Mouse (Mus musculus): ENCODE results near the gene D3Ertd254e. TPM values are rescaled to one million over a fixed set of nuclear protein-coding genes. Genes with fewer than 3 reads are reported as not detected.
"Not testable (repeated sequence)": the region's sequence is repeated elsewhere in the genome, so short reads cannot be mapped to it uniquely, and the experiment has no call there.

The D3Ertd254e gene
- 1 to 10 TPM; 7.2 to 7.6 TPM for total RNA-seq (2021)
- long read RNA-seq, experiment 1, partial matches to known transcripts, result 0 of 1 reads
- long read RNA-seq, experiment 1, other reads (novel, unspliced or antisense), result 1 of 1 reads
- long read RNA-seq, experiment 2, result 0 reads

DNA sequence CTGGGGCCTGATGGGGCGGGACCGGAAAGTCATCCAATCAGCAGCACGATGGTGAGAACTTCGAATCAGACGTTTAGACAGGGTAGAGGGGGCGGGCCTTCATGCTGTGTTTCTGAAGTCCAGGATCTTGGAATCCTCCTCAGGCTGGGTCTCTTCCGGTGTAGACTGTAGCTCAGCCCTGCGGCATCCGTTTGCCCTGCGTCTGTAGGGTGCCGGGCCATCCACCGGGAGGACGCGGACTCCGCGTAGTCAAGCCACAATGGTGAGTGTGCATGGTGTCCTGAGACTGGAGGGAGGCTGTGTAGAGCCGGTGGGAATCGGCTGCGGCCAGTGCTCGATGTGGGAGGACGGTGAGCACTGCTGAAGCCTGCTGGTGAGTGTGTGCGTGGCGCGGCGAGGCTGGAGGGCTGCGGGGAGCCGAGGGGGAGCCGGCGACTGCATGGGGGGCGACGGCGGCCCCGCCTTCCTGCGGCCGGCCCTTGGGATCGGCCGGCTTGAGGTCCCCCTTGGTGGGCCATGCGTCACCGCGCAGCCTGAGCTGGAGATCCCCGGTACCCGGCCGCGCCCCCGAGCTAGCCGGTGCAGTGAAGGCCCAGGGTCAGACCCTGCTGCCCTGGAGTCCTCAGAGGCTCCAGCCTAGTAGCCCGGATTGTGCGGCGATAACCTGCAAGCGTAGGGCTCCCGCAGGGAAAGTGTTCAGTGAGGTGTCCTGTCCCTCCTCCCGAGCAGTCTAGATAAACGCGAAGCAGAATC, at the start of gene D3Ertd254e:
Gene D3Ertd254e, plus strand, starts transcription at position 84 of the 753 bp plus-strand sequence.
- peak; percentile 91 to 94 for DNase-seq

GRCm38 (mm10) chr3:36116076-36116475, 34.7 kb upstream of the D3Ertd254e start:
- DNase-seq, result no peak

- no peak for DNase-seq
These were observed 30.9 kb upstream of the D3Ertd254e start for GRCm38 (mm10) chr3:36119684-36120548.

GRCm38 (mm10) chr3:36126176-36126575, 24.6 kb upstream of the D3Ertd254e start:
- not testable (repeated sequence) for DNase-seq

DNA sequence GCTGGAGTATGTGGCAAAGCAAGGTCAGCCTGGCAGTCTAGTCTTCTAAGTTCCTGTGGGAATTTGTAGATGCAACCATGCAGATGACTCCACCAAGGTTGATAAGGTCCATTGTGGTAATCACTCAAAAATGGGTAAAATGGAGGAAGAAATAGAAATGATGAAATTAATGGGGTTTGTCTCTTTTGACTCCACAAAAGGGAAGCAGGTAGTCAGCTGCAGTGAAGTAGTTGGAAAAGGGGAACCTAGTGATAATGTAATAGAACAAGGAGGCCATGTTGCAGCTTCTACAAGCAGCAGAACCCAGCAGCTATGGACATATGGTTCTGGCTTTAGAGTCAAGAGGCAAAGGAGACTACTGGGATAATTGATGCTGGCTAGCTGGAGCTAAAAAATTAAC, 14.7 kb upstream of the D3Ertd254e start:
- no peak for DNase-seq

GRCm38 (mm10) chr3:36137560-36137959, 13.3 kb upstream of the D3Ertd254e start:
- peak in 1 of 2 experiments; percentile 26 for DNase-seq

- no peak for DNase-seq
These were observed 12.6 kb upstream of the D3Ertd254e start for GRCm38 (mm10) chr3:36138171-36138660.

- no peak for DNase-seq
These were observed 11.8 kb upstream of the D3Ertd254e start for GRCm38 (mm10) chr3:36138996-36139395.

DNA sequence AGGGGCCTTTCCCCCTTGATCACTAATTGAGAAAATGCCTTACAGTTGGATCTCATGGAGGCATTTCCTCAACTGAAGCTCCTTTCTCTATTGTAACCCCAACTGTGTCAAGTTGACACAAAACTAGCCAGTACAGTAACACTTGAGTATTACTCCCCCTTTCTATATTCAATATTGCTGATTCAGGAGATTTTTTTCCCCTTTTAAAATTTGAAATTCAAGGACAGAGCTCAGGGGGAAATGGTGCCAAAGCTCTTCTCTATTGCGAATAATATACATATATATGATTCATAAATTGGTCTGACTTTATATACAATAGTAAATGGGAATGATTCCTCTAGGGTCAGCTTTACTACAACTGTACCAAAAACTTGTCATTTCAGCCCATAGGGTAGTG, 282 bp upstream of the D3Ertd254e start:
- no peak for DNase-seq

- DNase-seq, result no peak
These were observed 4.5 kb downstream of the D3Ertd254e start for GRCm38 (mm10) chr3:36155268-36155667.

- peak in 1 of 2 experiments; percentile 25 for DNase-seq
These were observed 19.9 kb downstream of the D3Ertd254e start for GRCm38 (mm10) chr3:36170670-36171210.

DNA sequence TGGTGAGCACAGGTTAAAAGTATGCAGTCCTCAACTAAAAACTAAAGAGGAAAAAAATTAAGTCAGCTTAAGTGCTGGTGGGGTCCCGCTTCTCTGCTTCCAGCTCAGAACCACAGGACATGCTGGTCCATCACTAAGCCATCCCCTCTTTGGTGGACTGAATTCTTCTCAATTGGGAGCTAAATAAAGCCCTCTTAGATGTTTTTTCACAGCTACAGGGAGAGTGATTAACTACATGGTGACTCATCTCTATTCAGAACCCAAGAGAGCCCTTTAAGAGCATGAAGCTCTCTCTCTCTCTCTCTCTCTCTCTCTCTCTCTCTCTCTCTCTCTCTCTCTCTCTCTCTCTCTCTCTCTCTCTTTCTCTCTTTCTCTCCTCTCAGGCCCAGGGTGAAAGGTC, 20.5 kb downstream of the D3Ertd254e start:
- no peak for DNase-seq

DNA sequence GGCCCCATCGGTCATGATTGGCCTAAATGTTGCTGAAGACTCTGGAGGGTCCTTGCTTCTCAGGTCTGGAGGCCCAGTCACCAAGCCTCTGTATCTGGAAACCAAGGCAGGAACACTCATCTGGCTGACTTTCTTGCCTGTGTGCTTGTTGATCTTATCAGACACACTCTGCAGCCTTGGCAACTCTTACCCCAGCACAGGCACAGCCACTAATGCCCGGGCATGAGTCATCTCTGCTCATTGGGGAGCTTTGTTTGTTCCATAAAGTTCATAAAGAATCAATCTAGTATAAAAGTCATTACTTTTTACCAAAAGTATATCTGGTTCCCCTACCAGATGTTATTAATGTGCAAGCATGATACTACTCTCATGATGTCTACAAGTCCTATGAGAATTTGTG, 22.9 kb downstream of the D3Ertd254e start:
- peak; percentile 72 to 77 for DNase-seq

DNA sequence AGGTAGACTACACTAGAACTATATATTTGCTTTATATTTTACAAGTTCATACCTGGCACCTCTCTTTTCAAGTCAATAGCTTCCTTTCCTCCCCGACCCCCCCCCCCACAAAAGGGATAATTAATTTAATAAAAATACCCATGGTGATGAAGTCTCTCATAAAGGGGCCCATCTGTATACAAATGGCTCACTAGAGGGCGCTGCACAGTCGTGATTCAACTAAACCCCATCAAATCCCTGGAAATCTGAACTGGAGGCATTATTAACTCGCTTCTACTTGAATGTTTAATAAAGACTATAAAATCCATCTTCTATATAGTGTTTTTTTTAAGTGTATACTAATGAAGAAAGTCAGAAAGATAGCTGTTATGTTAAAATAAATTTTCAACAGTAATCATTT, 30.7 kb downstream of the D3Ertd254e start:
- peak; percentile 59 to 74 for DNase-seq

GRCm38 (mm10) chr3:36186510-36186909, 35.7 kb downstream of the D3Ertd254e start:
- DNase-seq, result no peak

- DNase-seq, result peak; percentile 36 to 47
These were observed 38.4 kb downstream of the D3Ertd254e start for GRCm38 (mm10) chr3:36189243-36189642.

DNA sequence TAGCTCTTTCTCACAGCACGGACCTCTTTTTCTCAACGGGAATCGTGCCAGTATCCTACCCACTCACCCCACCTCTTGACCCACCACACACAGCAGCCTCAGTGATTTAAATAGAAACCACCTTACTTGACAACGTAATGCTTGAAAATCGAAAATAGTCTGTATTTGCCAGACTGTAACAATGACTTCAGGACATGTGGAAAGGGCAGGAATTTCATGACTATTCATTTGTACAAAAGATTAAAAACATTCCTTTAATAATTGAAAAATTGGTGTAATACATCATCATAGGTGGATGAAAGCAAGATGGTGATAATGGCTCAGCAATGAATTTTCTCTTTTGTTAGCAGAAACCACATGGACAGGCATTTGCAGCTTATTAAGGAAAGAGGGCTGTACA, 50.3 kb downstream of the D3Ertd254e start:
- DNase-seq, result no peak

- no peak for DNase-seq
These were observed 52.1 kb downstream of the D3Ertd254e start for GRCm38 (mm10) chr3:36202932-36203331.

DNA sequence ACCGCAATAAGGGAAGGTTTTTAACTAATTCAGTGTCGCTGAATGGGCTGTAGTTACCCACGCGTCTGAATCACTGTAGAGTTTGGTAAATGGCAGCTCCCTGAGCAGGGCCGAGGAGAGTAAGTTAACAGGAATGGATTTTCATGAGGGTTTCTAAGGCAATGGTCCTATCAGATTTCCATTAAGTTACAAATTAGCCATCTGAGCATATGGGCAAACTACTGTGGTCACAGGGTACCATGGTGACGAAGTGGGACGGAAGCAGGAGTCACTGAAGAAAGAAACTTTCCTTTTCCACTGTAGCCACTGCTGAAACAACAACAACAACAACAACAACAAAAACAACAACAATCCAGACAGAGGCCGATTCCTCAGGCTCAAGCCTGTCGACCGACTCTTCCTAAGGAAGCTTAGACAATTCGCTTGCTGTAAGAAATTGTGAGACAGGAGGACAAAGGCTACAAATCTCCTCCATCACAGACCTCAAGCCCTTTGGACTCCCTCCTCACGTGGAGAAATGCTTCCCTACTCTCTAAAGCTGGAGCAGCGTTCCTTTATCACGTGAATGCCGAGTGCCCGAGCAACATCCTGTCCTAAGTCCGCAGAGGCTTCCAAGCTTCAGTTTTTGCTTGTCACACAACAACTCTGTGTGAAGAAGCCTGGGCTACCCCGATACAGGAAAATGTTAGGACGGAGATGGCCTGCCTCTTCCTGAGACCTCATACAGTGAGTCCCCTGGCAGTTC, 56.9 kb downstream of the D3Ertd254e start:
- DNase-seq, result no peak

- DNase-seq, result peak; percentile 13 to 53
These were observed 59.1 kb downstream of the D3Ertd254e start for GRCm38 (mm10) chr3:36209776-36210555.

GRCm38 (mm10) chr3:36210939-36211338, 60.1 kb downstream of the D3Ertd254e start:
- DNase-seq, result no peak

Measured in adrenal gland, postnatal 36 days (tissue).